Mouse (Mus musculus): ENCODE measurements around the gene 1700029H14Rik. TPM values are rescaled to one million over a fixed set of nuclear protein-coding genes. Genes with fewer than 3 reads are reported as not detected.

Gene 1700029H14Rik
- polyA plus RNA-seq, 1 experiment from 2014 or later: not detected

GRCm38 (mm10) chr8:13533123-13533522 lies 29.1 kb downstream of the 1700029H14Rik start:
- 68% methylated on average over 8 of the region's 8 CpGs for WGBS
- H3K4me1 ChIP-seq (replicated peaks; ENCODE audit: control insufficient read depth, insufficient read depth, low read length): peaks cover 32% of the 10 kb centered on the region
- no peak overlapping the region for H3K9ac ChIP-seq (ENCODE audit: low read length)
- H3K4me2 ChIP-seq (ENCODE audit: low read depth, low read length): no peak overlapping the region
- no peak overlapping the region for H3K4me3 ChIP-seq (ENCODE audit: low read length)
- H3K9me3 ChIP-seq (ENCODE audit: control insufficient read depth, low read length): no peaks in the 10 kb centered on the region
- no peak overlapping the region for H3K27ac ChIP-seq (ENCODE audit: low read length)
- no peaks in the 10 kb centered on the region for H3K27me3 ChIP-seq (ENCODE audit: control insufficient read depth, insufficient read depth, low read depth, low read length)
- no peaks in the 10 kb centered on the region for H3K36me3 ChIP-seq (ENCODE audit: control insufficient read depth, insufficient read depth, low read length)
- ATAC-seq (ENCODE audit: low read depth): no peak

GRCm38 (mm10) chr8:13531602-13532171 lies 30.6 kb downstream of the 1700029H14Rik start:
- Histone ChIP-seq H3K9me3 (ENCODE audit: control insufficient read depth, low read length) (peaks cover 4% of the 10 kb centered on the region; the same call in 1 of the 2 replicates), H3K4me3 (ENCODE audit: low read length) (no peak overlapping the region), H3K4me1 (replicated peaks; ENCODE audit: control insufficient read depth, insufficient read depth, low read length) (peaks cover 32% of the 10 kb centered on the region), H3K27ac (ENCODE audit: low read length) (peak overlapping the region; percentile 84), H3K27me3 (ENCODE audit: control insufficient read depth, insufficient read depth, low read depth, low read length) (no peaks in the 10 kb centered on the region), H3K9ac (ENCODE audit: low read length) (no peak overlapping the region), H3K36me3 (ENCODE audit: control insufficient read depth, insufficient read depth, low read length) (no peaks in the 10 kb centered on the region), H3K4me2 (ENCODE audit: low read depth, low read length) (0 out of 2 replicates have a peak overlapping the region, but pooled peaks have one; percentile 5)
- ATAC-seq (ENCODE audit: low read depth): 0 out of 2 replicates have a peak, but pooled peaks have one; percentile 3
- 29% methylated on average over 9 of the region's 9 CpGs for WGBS

- Histone ChIP-seq H3K4me1 (replicated peaks; ENCODE audit: control insufficient read depth, insufficient read depth, low read length) (peaks cover 32% of the 10 kb centered on the region), H3K27ac (ENCODE audit: low read length) (peak overlapping the region; percentile 84), H3K4me2 (ENCODE audit: low read depth, low read length) (no peak overlapping the region), H3K27me3 (ENCODE audit: control insufficient read depth, insufficient read depth, low read depth, low read length) (no peaks in the 10 kb centered on the region), H3K9ac (ENCODE audit: low read length) (no peak overlapping the region), H3K9me3 (ENCODE audit: control insufficient read depth, low read length) (peaks cover 4% of the 10 kb centered on the region; the same call in 1 of the 2 replicates), H3K4me3 (ENCODE audit: low read length) (no peak overlapping the region), H3K36me3 (ENCODE audit: control insufficient read depth, insufficient read depth, low read length) (no peaks in the 10 kb centered on the region)
- ATAC-seq (ENCODE audit: low read depth): peak; percentile 84
- 22% methylated on average over 5 of the region's 5 CpGs for WGBS
Measured at GRCm38 (mm10) chr8:13530941-13531340, 31.3 kb downstream of the 1700029H14Rik start.

GRCm38 (mm10) chr8:13530401-13530800 lies 31.9 kb downstream of the 1700029H14Rik start:
- Histone ChIP-seq H3K36me3 (ENCODE audit: control insufficient read depth, insufficient read depth, low read length) (no peaks in the 10 kb centered on the region), H3K9ac (ENCODE audit: low read length) (no peak overlapping the region), H3K4me3 (ENCODE audit: low read length) (no peak overlapping the region), H3K27me3 (ENCODE audit: control insufficient read depth, insufficient read depth, low read depth, low read length) (no peaks in the 10 kb centered on the region), H3K4me2 (ENCODE audit: low read depth, low read length) (no peak overlapping the region), H3K4me1 (replicated peaks; ENCODE audit: control insufficient read depth, insufficient read depth, low read length) (peaks cover 32% of the 10 kb centered on the region), H3K9me3 (ENCODE audit: control insufficient read depth, low read length) (peaks cover 4% of the 10 kb centered on the region; the same call in 1 of the 2 replicates), H3K27ac (ENCODE audit: low read length) (peak overlapping the region; percentile 84)
- ATAC-seq (ENCODE audit: low read depth): peak; percentile 32
- WGBS: 73% methylated on average over 3 of the region's 3 CpGs

- H3K9ac ChIP-seq (ENCODE audit: low read length): no peak overlapping the region; the same call in 1 of the 2 replicates
- peak; percentile 86 for ATAC-seq (ENCODE audit: low read depth)
- H3K4me2 ChIP-seq (ENCODE audit: low read depth, low read length): no peak overlapping the region
- 16% methylated on average over 7 of the region's 7 CpGs for WGBS
- H3K27me3 ChIP-seq (ENCODE audit: control insufficient read depth, insufficient read depth, low read depth, low read length): no peaks in the 10 kb centered on the region
- no peak overlapping the region for H3K4me3 ChIP-seq (ENCODE audit: low read length)
- H3K27ac ChIP-seq (ENCODE audit: low read length): peak overlapping the region; percentile 84
- no peaks in the 10 kb centered on the region for H3K36me3 ChIP-seq (ENCODE audit: control insufficient read depth, insufficient read depth, low read length)
- peaks cover 32% of the 10 kb centered on the region for H3K4me1 ChIP-seq (replicated peaks; ENCODE audit: control insufficient read depth, insufficient read depth, low read length)
- H3K9me3 ChIP-seq (ENCODE audit: control insufficient read depth, low read length): peaks cover 4% of the 10 kb centered on the region; the same call in 1 of the 2 replicates
Measured at GRCm38 (mm10) chr8:13529891-13530316, 32.4 kb downstream of the 1700029H14Rik start.

- WGBS: 34% methylated on average over 15 of the region's 15 CpGs
- no peak overlapping the region for H3K4me3 ChIP-seq (ENCODE audit: low read length)
- H3K9me3 ChIP-seq (ENCODE audit: control insufficient read depth, low read length): peaks cover 4% of the 10 kb centered on the region; the same call in 1 of the 2 replicates
- H3K9ac ChIP-seq (ENCODE audit: low read length): peak overlapping the region; percentile 50; the same call in 1 of the 2 replicates
- H3K36me3 ChIP-seq (ENCODE audit: control insufficient read depth, insufficient read depth, low read length): no peaks in the 10 kb centered on the region
- ATAC-seq (ENCODE audit: low read depth): peak; percentile 41
- H3K27me3 ChIP-seq (ENCODE audit: control insufficient read depth, insufficient read depth, low read depth, low read length): no peaks in the 10 kb centered on the region
- no peak overlapping the region for H3K4me2 ChIP-seq (ENCODE audit: low read depth, low read length)
- peak overlapping the region; percentile 84 for H3K27ac ChIP-seq (ENCODE audit: low read length)
- peaks cover 32% of the 10 kb centered on the region for H3K4me1 ChIP-seq (replicated peaks; ENCODE audit: control insufficient read depth, insufficient read depth, low read length)
Measured at GRCm38 (mm10) chr8:13529011-13529840, 33.0 kb downstream of the 1700029H14Rik start.

- Histone ChIP-seq H3K9me3 (ENCODE audit: control insufficient read depth, low read length) (no peaks in the 10 kb centered on the region), H3K4me2 (ENCODE audit: low read depth, low read length) (no peak overlapping the region), H3K36me3 (ENCODE audit: control insufficient read depth, insufficient read depth, low read length) (no peaks in the 10 kb centered on the region), H3K4me1 (replicated peaks; ENCODE audit: control insufficient read depth, insufficient read depth, low read length) (peaks cover 3% of the 10 kb centered on the region; the same call in 1 of the 2 replicates), H3K9ac (ENCODE audit: low read length) (no peak overlapping the region), H3K27me3 (ENCODE audit: control insufficient read depth, insufficient read depth, low read depth, low read length) (no peaks in the 10 kb centered on the region), H3K4me3 (ENCODE audit: low read length) (no peak overlapping the region), H3K27ac (ENCODE audit: low read length) (no peak overlapping the region)
- 38% methylated on average over 7 of the region's 7 CpGs for WGBS
- 0 out of 2 replicates have a peak, but pooled peaks have one; percentile 32 for ATAC-seq (ENCODE audit: low read depth)
Measured at GRCm38 (mm10) chr8:13521392-13521791, 40.9 kb downstream of the 1700029H14Rik start.

- H3K4me3 ChIP-seq (ENCODE audit: low read length): no peak overlapping the region
- WGBS: 57% methylated on average over 6 of the region's 6 CpGs
Measured at GRCm38 (mm10) chr8:13520349-13520748, 41.9 kb downstream of the 1700029H14Rik start.

GRCm38 (mm10) chr8:13519503-13519902 lies 42.8 kb downstream of the 1700029H14Rik start:
- H3K36me3 ChIP-seq (ENCODE audit: control insufficient read depth, insufficient read depth, low read length): no peaks in the 10 kb centered on the region
- 53% methylated on average over 9 of the region's 9 CpGs for WGBS
- peaks cover 18% of the 10 kb centered on the region for H3K4me1 ChIP-seq (replicated peaks; ENCODE audit: control insufficient read depth, insufficient read depth, low read length)
- H3K9me3 ChIP-seq (ENCODE audit: control insufficient read depth, low read length): no peaks in the 10 kb centered on the region
- H3K27me3 ChIP-seq (ENCODE audit: control insufficient read depth, insufficient read depth, low read depth, low read length): no peaks in the 10 kb centered on the region
- H3K4me3 ChIP-seq (ENCODE audit: low read length): no peak overlapping the region
- H3K9ac ChIP-seq (ENCODE audit: low read length): no peak overlapping the region
- H3K4me2 ChIP-seq (ENCODE audit: low read depth, low read length): no peak overlapping the region
- ATAC-seq (ENCODE audit: low read depth): no peak
- H3K27ac ChIP-seq (ENCODE audit: low read length): no peak overlapping the region

More at GRCm38 (mm10) chr8:13520349-13520748, 41.9 kb downstream of the 1700029H14Rik start:
- Histone ChIP-seq H3K9me3 (ENCODE audit: control insufficient read depth, low read length) (no peaks in the 10 kb centered on the region), H3K9ac (ENCODE audit: low read length) (no peak overlapping the region), H3K4me1 (replicated peaks; ENCODE audit: control insufficient read depth, insufficient read depth, low read length) (peaks cover 14% of the 10 kb centered on the region), H3K4me2 (ENCODE audit: low read depth, low read length) (no peak overlapping the region), H3K36me3 (ENCODE audit: control insufficient read depth, insufficient read depth, low read length) (no peaks in the 10 kb centered on the region), H3K27ac (ENCODE audit: low read length) (no peak overlapping the region), H3K27me3 (ENCODE audit: control insufficient read depth, insufficient read depth, low read depth, low read length) (no peaks in the 10 kb centered on the region)
- ATAC-seq (ENCODE audit: low read depth): no peak
